Comparison of ENCODE assay signal across 9 mouse cellular contexts in genomic region chr10:127187371-127188078, GRCm38 (mm10). TPM values are rescaled to one million over a fixed set of nuclear protein-coding genes. Genes with fewer than 3 reads are reported as not detected.
DNase-seq lines count a peak whose midpoint lies in the region; ATAC-seq lines count a peak whose summit lies in the region.
"Had no signal": no experiment of that assay in that cellular context is flagged by ENCODE, and none has a peak within 500 bp of the region (broad histone marks: within the 10 kb centered on the region; RNA-seq: fewer than 3 reads in every experiment).

No protein-coding gene starts in this region.

- H3K36me3 ChIP-seq in heart, embryonic 12.5 days: peaks cover 21% of the 10 kb centered on the region
- H3K36me3 ChIP-seq in hindbrain, embryonic 10.5 days: peaks cover 52% of the 10 kb centered on the region
- H3K36me3 ChIP-seq in limb, embryonic 13.5 days: peaks cover 65% of the 10 kb centered on the region

- no peak for ATAC-seq in heart, embryonic 12.5 days (ENCODE audit: insufficient number of reproducible peaks, low FRiP score)
- ATAC-seq in limb, embryonic 13.5 days (ENCODE audit: low FRiP score, low read depth): no peak
- ATAC-seq in erythroblast, adult 5-6 weeks (replicated peaks; ENCODE audit: low FRiP score, poor library complexity, severe bottlenecking): no peak

- intact Hi-C loops in heart, postnatal 10 days (cut with DNase I): no loop called here

- WGBS in heart, embryonic 12.5 days: 48% methylated on average over 10 of the region's 10 CpGs
- 48% methylated on average over 10 of the region's 10 CpGs for WGBS in hindbrain, embryonic 10.5 days
- WGBS in limb, embryonic 13.5 days: 40% methylated on average over 10 of the region's 10 CpGs

- 0 out of 2 replicates have a peak, but pooled peaks cover 3% of the 10 kb centered on the region for H3K9me3 ChIP-seq in heart, embryonic 12.5 days (replicated peaks)
- peaks cover 3% of the 10 kb centered on the region; the same call in 1 of the 2 replicates for H3K9me3 ChIP-seq in hindbrain, embryonic 10.5 days
- no peaks in the 10 kb centered on the region for H3K9me3 ChIP-seq in limb, embryonic 13.5 days

- peak overlapping the region; percentile 81 for H3K4me3 ChIP-seq in heart, embryonic 12.5 days
- peak overlapping the region; percentile 76 for H3K4me3 ChIP-seq in hindbrain, embryonic 10.5 days
- H3K4me3 ChIP-seq in limb, embryonic 13.5 days: peak overlapping the region; percentile 71

- peaks cover 30% of the 10 kb centered on the region for H3K27me3 ChIP-seq in heart, embryonic 12.5 days (replicated peaks)
- peaks cover 40% of the 10 kb centered on the region for H3K27me3 ChIP-seq in hindbrain, embryonic 10.5 days (ENCODE audit: insufficient read depth, poor library complexity, severe bottlenecking)
- peaks cover 10% of the 10 kb centered on the region; the same call in 1 of the 2 replicates for H3K27me3 ChIP-seq in limb, embryonic 13.5 days
- H3K27me3 ChIP-seq: Patski had no signal

- no peak overlapping the region for H3K27ac ChIP-seq in heart, embryonic 12.5 days (ENCODE audit: poor library complexity, severe bottlenecking)
- peak overlapping the region; percentile 94 for H3K27ac ChIP-seq in hindbrain, embryonic 10.5 days
- H3K27ac ChIP-seq in limb, embryonic 13.5 days: peak overlapping the region; percentile 95; the same call in 1 of the 2 replicates

- H3K4me2 ChIP-seq in heart, embryonic 12.5 days: peak overlapping the region; percentile 97
- peak overlapping the region; percentile 96 for H3K4me2 ChIP-seq in limb, embryonic 13.5 days (replicated peaks)

- peaks cover 45% of the 10 kb centered on the region for H3K4me1 ChIP-seq in heart, embryonic 12.5 days (replicated peaks)
- peaks cover 74% of the 10 kb centered on the region for H3K4me1 ChIP-seq in hindbrain, embryonic 10.5 days (replicated peaks)
- H3K4me1 ChIP-seq in limb, embryonic 13.5 days: peaks cover 43% of the 10 kb centered on the region

- DNase-seq in heart, postnatal 10 days: no peak
- peak; percentile 55 to 70 for DNase-seq in cerebellum, adult 18-20 months
- no peak for DNase-seq in hindbrain, embryonic 10.5 days (ENCODE audit: low spot score)
- peak; percentile 79 to 83 for DNase-seq in right cerebral cortex, postnatal 36 days (ENCODE audit: low spot score in 2 of 2)
- DNase-seq in thymus, postnatal 0 days (ENCODE audit: low spot score): no peak

- H3K9ac ChIP-seq in heart, embryonic 12.5 days: 0 out of 2 replicates have a peak overlapping the region, but pooled peaks have one; percentile 83
- peak overlapping the region; percentile 90 for H3K9ac ChIP-seq in limb, embryonic 13.5 days

RNA-seq across cellular contexts. Expression of gene Arhgef25, which starts 2.4 kb away (rescaled TPM):
- polyA plus RNA-seq in heart, embryonic 12.5 days (2016; fragmentation: Nextera tagmentation; extraction: Ambion mirVana): 21.3 and 23.1 TPM in 2 replicates
- total RNA-seq in heart, postnatal 10 days (2021): 10 to 100 TPM; 20.8 to 21.0 TPM
- polyA plus RNA-seq in hindbrain, embryonic 10.5 days (2016; fragmentation: Nextera tagmentation; extraction: Ambion mirVana): 29.8 and 33.5 TPM in 2 replicates
- 108 and 111 TPM in 2 replicates for polyA plus RNA-seq in limb, embryonic 13.5 days (2015; fragmentation: Nextera tagmentation; extraction: Ambion mirVana)
- 0.84 and 1.7 TPM in 2 replicates for total RNA-seq in erythroblast, adult 5-6 weeks (2015; ENCODE audit: low replicate concordance)
- total RNA-seq in erythroblast, adult 5-6 weeks (2017; ENCODE audit: low replicate concordance): 2.2 and 2.7 TPM in 2 replicates
- polyA plus RNA-seq in thymus, postnatal 0 days (2015; fragmentation: Nextera tagmentation; extraction: Ambion mirVana): 3.7 and 4.5 TPM in 2 replicates

RNA-seq across cellular contexts. Expression of gene Slc26a10, which starts 7.1 kb away (rescaled TPM):
- 20.2 and 21.0 TPM in 2 replicates for polyA plus RNA-seq in heart, embryonic 12.5 days (2016; fragmentation: Nextera tagmentation; extraction: Ambion mirVana)
- 10 to 100 TPM; 40.8 to 48.0 TPM for total RNA-seq in heart, postnatal 10 days (2021)
- 1.6 and 2.1 TPM in 2 replicates for polyA plus RNA-seq in hindbrain, embryonic 10.5 days (2016; fragmentation: Nextera tagmentation; extraction: Ambion mirVana)
- 1.4 and 1.6 TPM in 2 replicates for polyA plus RNA-seq in limb, embryonic 13.5 days (2015; fragmentation: Nextera tagmentation; extraction: Ambion mirVana)
- total RNA-seq in erythroblast, adult 5-6 weeks (2015; ENCODE audit: low replicate concordance): not detected in 2 replicates
- 0.28 TPM in 1 of 2 replicates, not detected in the other for total RNA-seq in erythroblast, adult 5-6 weeks (2017; ENCODE audit: low replicate concordance)
- 1.6 and 2.6 TPM in 2 replicates for polyA plus RNA-seq in thymus, postnatal 0 days (2015; fragmentation: Nextera tagmentation; extraction: Ambion mirVana)

RNA-seq across cellular contexts. Expression of gene Dtx3, which starts 8.0 kb away (rescaled TPM):
- polyA plus RNA-seq in heart, embryonic 12.5 days (2016; fragmentation: Nextera tagmentation; extraction: Ambion mirVana): 74.3 and 75.1 TPM in 2 replicates
- 10 to 100 TPM; 48.4 to 52.2 TPM for total RNA-seq in heart, postnatal 10 days (2021)
- 110 and 151 TPM in 2 replicates for polyA plus RNA-seq in hindbrain, embryonic 10.5 days (2016; fragmentation: Nextera tagmentation; extraction: Ambion mirVana)
- 169 and 173 TPM in 2 replicates for polyA plus RNA-seq in limb, embryonic 13.5 days (2015; fragmentation: Nextera tagmentation; extraction: Ambion mirVana)
- 10.4 and 18.0 TPM in 2 replicates for total RNA-seq in erythroblast, adult 5-6 weeks (2015; ENCODE audit: low replicate concordance)
- total RNA-seq in erythroblast, adult 5-6 weeks (2017; ENCODE audit: low replicate concordance): 8.4 and 9.4 TPM in 2 replicates
- 42.7 and 47.3 TPM in 2 replicates for polyA plus RNA-seq in thymus, postnatal 0 days (2015; fragmentation: Nextera tagmentation; extraction: Ambion mirVana)

RNA-seq across cellular contexts. Expression of gene B4galnt1, which starts 22.5 kb away (rescaled TPM):
- 1.9 and 2.4 TPM in 2 replicates for polyA plus RNA-seq in heart, embryonic 12.5 days (2016; fragmentation: Nextera tagmentation; extraction: Ambion mirVana)
- 1 to 10 TPM; 3.6 to 3.8 TPM for total RNA-seq in heart, postnatal 10 days (2021)
- 4.4 and 12.7 TPM in 2 replicates for polyA plus RNA-seq in hindbrain, embryonic 10.5 days (2016; fragmentation: Nextera tagmentation; extraction: Ambion mirVana)
- polyA plus RNA-seq in limb, embryonic 13.5 days (2015; fragmentation: Nextera tagmentation; extraction: Ambion mirVana): 6.2 and 6.9 TPM in 2 replicates
- 33.0 and 34.3 TPM in 2 replicates for total RNA-seq in erythroblast, adult 5-6 weeks (2015; ENCODE audit: low replicate concordance)
- 8.1 and 17.6 TPM in 2 replicates for total RNA-seq in erythroblast, adult 5-6 weeks (2017; ENCODE audit: low replicate concordance)
- 39.2 and 48.6 TPM in 2 replicates for polyA plus RNA-seq in thymus, postnatal 0 days (2015; fragmentation: Nextera tagmentation; extraction: Ambion mirVana)

RNA-seq across cellular contexts. Expression of gene Pip4k2c, which starts 23.9 kb away (rescaled TPM):
- polyA plus RNA-seq in heart, embryonic 12.5 days (2016; fragmentation: Nextera tagmentation; extraction: Ambion mirVana): 29.7 and 31.5 TPM in 2 replicates
- 10 to 100 TPM; 26.4 to 28.7 TPM for total RNA-seq in heart, postnatal 10 days (2021)
- 17.9 and 21.9 TPM in 2 replicates for polyA plus RNA-seq in hindbrain, embryonic 10.5 days (2016; fragmentation: Nextera tagmentation; extraction: Ambion mirVana)
- polyA plus RNA-seq in limb, embryonic 13.5 days (2015; fragmentation: Nextera tagmentation; extraction: Ambion mirVana): 27.6 and 29.1 TPM in 2 replicates
- total RNA-seq in erythroblast, adult 5-6 weeks (2015; ENCODE audit: low replicate concordance): 11.3 and 13.3 TPM in 2 replicates
- 19.6 and 25.6 TPM in 2 replicates for total RNA-seq in erythroblast, adult 5-6 weeks (2017; ENCODE audit: low replicate concordance)
- 24.1 and 24.4 TPM in 2 replicates for polyA plus RNA-seq in thymus, postnatal 0 days (2015; fragmentation: Nextera tagmentation; extraction: Ambion mirVana)

Comparison
In these comparisons a context has a peak if more than half of its experiments do, and no peak if none do; other contexts are left out.
1. DNase-seq: peak in cerebellum, adult 18-20 months (2 of 2) and right cerebral cortex, postnatal 36 days (2 of 2); none in heart, postnatal 10 days (0 of 2), hindbrain, embryonic 10.5 days (single experiment) and thymus, postnatal 0 days (single experiment).
2. Peak in every context shown above with its lines, with median percentiles within 50 percentile points of each other: H3K4me3 ChIP-seq.